Mouse (Mus musculus): ENCODE results near the gene Trp53tg5.

Trp53tg5 gene

GRCm38 (mm10) chr2:164452000-164452676, 21.4 kb downstream of the Trp53tg5 start:
- no peak for DNase-seq (ENCODE audit: extremely low read depth, low read depth)

GRCm38 (mm10) chr2:164449341-164450042, 24.0 kb downstream of the Trp53tg5 start:
- DNase-seq (ENCODE audit: extremely low read depth, low read depth) = no peak

GRCm38 (mm10) chr2:164448921-164449320, 24.6 kb downstream of the Trp53tg5 start:
- no peak for DNase-seq (ENCODE audit: extremely low read depth, low read depth)

GRCm38 (mm10) chr2:164448140-164448539, 25.4 kb downstream of the Trp53tg5 start:
- DNase-seq (ENCODE audit: extremely low read depth, low read depth) = no peak

DNA sequence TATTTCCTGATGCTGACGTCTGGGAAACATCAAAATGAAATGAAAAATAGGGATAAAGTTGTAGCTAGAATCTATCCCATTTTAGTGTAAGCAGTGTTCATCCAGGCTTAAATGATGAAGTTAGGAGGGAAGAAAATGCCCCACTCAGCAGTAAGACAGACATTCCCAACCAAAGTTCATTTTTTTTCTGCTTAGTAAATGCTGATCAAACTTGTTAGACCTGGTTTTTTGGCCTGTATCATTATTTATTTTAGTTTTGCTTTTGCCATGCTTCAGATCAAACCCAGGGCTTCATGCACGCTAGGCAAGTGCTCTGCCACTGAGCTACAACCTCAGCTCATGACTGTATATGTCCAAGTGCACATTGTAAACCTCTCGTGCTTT, 27.4 kb downstream of the Trp53tg5 start:
- no peak for DNase-seq (ENCODE audit: extremely low read depth, low read depth)

DNA sequence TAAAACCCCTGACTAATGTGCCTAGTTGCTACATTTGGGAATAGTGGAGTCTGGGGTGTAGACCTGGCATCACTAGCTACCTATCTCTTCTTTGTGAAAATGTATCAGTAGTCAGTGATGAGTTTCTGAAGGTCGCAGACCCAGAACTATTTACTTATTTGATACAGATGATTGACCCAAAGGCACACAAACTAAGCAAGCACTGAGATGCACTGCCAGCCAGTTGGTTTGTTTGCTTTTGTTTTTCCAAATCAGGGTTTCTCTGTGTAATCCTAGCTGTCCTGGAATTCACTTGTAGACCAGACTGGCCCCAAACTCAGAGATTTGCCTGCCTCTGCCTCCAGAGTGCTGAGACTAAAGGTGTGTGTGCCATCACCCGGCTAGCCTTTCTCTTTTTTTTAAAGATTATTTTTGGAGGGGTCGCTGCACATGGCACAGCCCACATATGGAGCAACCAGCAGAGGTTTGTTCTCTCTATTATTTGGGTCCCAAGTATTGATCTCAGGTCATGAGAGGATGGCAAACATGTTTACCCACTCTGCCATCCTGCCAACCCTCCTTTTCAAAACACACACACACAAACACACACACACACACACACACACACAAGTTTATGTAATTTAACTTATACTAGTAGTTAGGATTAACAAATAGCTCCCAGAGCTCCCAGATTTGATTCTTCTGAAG, 28.0 kb downstream of the Trp53tg5 start:
- no peak for DNase-seq (ENCODE audit: extremely low read depth, low read depth)

DNA sequence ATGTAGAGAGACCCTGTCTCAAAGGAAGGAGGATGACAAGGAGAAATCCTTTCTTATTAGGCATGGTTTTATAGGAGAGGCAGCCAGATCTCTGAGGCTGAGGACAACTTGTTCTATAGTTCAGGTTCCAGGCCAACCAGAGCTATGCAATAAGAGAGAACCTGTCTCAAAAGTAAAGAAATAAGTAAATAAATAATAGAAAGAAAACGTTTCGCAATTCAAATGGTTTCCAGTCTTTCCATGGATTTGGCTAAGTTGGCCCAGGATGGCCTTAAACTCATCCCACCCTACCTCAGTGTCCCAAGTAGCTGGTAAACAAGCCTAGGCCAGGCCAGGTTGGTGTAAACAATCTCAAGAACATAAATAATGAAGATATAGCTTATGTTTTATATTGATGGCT, 28.8 kb downstream of the Trp53tg5 start:
- DNase-seq (ENCODE audit: extremely low read depth, low read depth) = no peak

GRCm38 (mm10) chr2:164443460-164444000, 30.0 kb downstream of the Trp53tg5 start, which contains the start of gene Sdc4:
Gene Sdc4 (minus strand): TSS chr2:164443887.
- no peak for DNase-seq (ENCODE audit: extremely low read depth, low read depth)

DNA sequence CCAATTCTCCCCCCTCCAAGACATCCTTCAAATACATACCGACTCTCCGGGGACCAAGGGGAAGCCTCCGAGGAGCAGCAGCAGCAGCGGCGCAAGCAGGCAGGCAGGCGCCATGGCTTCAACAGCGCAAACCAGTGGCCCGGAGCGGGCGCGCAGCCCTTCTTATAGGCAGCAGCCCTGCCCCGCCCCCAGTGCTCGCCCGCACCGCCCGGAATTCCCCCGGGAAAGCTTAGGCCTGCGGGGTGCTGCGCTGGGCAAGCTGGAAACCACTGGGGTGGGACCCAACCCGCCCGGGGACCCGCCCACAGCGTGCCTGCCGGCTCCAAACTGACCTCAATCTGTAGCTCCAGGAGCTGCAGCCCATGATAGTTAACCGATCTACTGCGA, 30.5 kb downstream of the Trp53tg5 start:
- DNase-seq (ENCODE audit: extremely low read depth, low read depth) = no peak

DNA sequence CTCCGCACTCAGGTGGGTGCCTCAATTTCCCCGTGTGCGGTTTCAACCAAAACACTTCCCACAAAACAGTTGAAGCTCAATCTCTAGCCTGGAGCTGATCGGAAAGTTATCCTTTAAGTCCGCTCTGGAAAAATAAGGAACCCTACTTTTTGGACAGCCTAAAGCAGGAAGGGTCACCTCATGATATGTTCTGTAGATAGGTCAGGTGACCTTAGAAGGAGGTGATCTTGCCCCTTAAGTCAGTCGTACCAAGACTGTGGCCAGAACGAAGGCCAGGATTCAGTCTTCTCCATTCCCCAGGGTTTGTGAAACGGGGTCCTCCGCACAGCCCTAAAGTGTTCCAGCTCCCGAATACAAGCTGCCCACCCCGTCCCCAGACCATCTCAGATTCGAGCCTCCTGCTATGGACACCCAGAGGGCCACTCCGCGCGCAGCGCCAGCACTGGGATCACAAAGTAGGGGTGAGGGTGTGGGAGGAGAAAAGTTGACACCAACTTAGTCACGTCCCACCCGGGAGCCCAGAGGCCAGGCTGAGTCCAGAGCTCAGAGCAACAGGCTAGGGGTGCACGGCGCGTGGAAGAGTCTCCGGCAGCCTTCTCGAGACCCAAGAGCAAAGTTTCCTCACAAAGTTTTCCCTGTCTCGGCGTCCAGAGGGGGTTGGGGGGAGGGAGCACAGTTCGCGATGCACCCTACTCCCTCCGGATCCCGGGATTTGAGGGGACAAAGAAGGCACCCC, 31.0 kb downstream of the Trp53tg5 start:
- no peak for DNase-seq (ENCODE audit: extremely low read depth, low read depth)

DNA sequence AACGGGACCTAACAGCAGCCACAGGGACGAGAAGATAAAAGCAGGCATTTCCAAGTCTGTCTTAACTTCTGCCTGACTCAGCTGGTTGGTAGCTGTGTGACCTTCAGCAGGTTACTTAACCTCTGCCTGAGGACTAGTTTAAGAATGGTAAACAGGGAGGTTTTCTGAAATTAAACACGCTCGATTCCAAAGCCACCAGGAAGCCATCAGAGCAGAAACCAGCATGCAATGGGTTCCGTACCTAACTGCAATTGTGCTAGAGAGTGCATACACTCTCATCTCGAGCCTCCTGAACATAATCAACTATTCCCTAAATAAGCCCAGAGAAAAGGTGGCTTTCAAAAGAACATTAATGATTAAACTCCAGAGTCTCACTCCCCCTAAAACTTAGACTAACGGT, 31.8 kb downstream of the Trp53tg5 start:
- no peak for DNase-seq (ENCODE audit: extremely low read depth, low read depth)

DNA sequence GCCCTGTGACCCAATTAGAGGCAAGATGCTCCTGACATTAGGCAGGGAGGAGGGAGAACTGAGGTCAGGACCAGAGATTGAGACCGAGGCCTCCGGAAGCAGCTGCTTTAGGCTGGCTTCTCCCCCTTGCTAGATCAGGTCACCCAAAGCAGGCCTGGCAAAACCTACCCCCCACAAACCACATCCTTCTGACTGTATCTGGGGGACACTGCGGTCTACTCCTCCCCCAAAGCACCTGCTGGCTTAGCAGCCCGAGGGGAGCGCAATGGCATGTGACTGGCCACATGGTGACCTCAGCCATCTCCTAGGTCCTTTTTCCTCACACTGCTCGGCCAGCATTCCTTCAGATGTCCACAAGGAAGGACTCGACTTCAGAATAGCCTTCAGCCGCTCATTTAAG, 32.4 kb downstream of the Trp53tg5 start:
- DNase-seq (ENCODE audit: extremely low read depth, low read depth) = no peak

DNA sequence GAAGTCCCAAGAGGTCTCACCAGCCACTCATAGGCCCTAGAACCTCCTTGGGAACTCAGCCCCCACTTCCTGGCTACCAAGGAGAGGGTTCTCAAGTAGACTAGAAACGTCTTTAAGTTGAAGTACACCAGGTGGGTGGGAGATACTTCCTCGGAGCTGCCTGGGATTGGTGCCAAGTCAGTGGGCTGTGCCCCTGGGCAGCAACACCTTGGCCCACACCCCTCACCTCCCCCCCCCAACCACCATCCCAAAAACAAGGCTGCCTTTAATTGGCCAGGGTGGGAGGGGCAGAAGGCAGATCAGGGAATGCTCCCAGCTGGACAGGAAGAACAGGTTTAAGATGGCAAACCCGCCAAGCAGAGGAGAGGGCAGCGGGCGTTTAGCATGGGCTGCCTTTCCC, 33.2 kb downstream of the Trp53tg5 start:
- DNase-seq (ENCODE audit: extremely low read depth, low read depth) = no peak

GRCm38 (mm10) chr2:164439001-164439421, 34.5 kb downstream of the Trp53tg5 start:
- DNase-seq (ENCODE audit: extremely low read depth, low read depth) = no peak

DNA sequence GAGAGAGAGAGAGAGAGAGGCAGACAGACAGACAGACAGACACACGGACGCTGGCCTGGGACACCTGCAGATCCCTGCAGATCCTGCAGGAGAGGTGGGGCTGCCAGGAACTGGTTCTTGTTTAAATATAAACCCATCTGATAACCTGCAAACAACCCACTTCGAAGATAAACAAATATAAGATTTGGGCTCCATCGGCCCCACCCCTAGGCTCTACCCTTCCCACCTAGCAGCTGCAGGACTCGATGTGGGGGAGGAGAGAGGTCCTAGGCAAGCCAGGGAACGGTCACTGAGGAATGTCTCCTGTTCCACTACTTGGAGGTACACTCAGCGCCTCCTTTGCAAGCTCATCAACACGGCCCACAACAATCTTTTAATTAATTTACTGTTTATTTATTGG, 35.3 kb downstream of the Trp53tg5 start:
- DNase-seq (ENCODE audit: extremely low read depth, low read depth) = no peak

DNA sequence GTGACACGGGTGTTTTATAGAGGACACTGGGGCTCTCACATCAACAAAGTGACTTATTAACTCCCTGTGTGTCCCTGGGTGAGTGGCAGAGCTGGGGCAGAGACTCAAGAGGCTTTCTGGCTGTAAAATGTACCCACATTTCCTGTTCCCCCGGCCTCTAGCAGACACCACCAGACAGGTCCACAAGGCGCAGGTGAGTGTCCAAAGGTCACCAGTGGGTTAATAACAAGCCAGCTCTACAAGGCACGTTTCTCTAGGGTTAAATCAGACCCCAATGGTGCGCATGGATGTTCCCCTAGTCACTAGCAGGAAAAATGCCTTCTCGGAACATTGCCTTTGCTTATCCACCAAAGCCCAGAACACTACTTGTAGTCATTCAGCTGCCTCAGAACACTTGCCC, 35.8 kb downstream of the Trp53tg5 start:
- DNase-seq (ENCODE audit: extremely low read depth, low read depth) = no peak

DNA sequence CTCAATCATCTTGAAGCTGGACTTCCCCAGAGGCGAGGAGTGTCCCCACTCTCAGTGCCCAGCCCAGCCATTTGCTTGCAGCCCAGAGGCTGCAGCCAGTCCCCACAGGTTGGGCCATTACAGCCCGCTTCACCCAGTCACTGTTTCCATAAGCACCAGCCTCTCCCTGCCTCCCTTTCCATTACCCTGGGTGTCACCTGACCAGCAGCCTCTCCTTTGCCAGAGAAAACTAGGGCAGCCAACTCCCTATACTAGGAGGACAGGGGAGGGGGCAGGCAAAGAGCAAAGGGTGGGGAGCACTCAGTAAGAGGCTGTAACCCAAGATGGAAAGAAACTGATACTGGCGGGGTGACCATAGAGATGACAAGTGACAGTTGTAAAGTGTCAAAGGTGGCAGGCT, 36.6 kb downstream of the Trp53tg5 start:
- no peak for DNase-seq (ENCODE audit: extremely low read depth, low read depth)

DNA sequence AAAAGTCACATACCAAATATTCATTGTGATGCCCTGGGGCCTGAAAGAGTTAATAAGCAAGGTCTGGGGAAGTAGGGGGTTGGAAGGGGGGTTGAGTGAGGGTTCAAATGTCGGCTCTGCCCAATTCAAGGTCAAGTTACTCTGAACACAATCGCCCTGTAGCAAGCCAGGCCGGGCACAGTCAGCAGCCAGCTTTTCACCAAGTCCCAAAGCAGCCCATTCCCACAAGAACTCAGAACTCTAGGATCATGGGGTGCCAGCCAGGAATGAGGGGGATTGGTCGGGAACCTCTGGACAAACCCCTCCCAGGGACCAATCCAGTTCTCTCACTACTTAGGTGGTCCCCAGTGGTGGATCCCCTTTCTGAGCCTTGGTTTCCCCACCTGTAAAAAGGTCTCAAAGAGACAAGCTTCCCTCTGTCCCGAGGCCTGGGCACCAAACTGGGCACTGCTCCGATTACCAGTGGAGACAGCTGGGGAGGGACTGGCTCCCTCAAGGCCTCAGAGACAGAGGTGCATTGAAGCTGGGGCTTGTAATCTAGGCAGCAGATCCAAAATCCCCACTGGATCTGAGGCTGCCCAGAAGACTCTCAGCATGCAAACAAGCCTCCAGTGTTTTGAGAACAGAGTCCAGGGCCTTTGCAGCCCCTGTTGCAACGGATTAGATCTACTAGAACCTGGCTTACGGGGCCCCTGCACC, 37.2 kb downstream of the Trp53tg5 start:
- no peak for DNase-seq (ENCODE audit: extremely low read depth, low read depth)

DNA sequence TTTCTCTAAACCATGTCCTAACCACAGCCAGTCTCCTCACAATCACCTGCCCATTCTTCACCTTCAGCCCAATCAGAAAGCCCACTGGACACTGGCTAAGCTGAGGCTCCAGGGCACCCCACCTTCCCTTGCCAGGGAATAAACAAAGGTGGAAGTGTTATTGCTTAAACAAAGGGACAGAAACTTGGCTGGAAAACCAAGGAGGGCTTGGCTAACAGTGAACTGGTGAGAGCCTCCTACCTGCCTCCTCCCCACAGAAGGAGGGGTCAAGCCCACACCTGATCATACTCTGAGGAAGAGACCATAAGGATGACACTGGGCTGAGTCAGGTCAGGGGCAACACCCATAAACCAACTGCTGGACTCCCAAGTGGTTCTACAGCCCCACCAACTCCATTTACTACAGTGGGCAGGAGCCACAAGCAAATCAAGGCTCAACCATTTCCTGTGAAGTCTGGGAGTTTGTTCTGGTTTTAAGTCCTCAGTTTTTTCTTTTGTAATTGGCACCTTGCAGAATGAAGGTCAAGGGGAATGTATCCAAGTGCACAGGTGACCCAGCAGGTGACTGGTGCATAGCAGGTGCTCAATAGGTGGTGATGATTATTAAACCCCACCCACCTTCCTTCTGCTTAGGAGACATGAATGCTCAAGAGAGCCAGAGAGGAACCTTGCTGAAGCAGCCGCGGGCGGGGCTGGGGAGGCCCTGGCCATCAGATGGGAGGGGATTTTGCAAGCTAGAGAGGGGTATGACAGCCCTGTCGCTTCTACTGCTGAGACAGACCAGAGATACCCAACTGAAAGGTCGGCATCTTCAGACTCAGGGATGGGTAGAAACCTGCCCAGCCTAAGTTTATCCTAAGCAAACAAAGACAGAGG, 38.1 kb downstream of the Trp53tg5 start:
- no peak for DNase-seq (ENCODE audit: extremely low read depth, low read depth)

GRCm38 (mm10) chr2:164434681-164435080, 38.8 kb downstream of the Trp53tg5 start:
- no peak for DNase-seq (ENCODE audit: extremely low read depth, low read depth)
